Mouse (Mus musculus) bone marrow macrophage, adult 2 months (primary cell): ENCODE measurements at regions not wholly inside any gene's neighbourhood (a gene's known extent, or its start where the extent isn't known, plus 50 kb on each side); places are given as distances from the start of the nearest gene placed in this dataset.

Source experiments
- CTCF ChIP-seq: IDR thresholded peaks from 2 replicates; pipeline ENCODE4 v1.5.1; 2012; ENCODE audit warnings: low read depth, mild to moderate bottlenecking, low read length, moderate library complexity
- POLR2A ChIP-seq: IDR thresholded peaks from 2 replicates; pipeline ENCODE4 v1.6.1; 2012; ENCODE audit warnings: mild to moderate bottlenecking, low read depth, low read length, borderline replicate concordance

GRCm38 (mm10) chr10:126485129-126485528 is 416.0 kb downstream of the Atp23 start:
- TF ChIP-seq POLR2A (no peak), CTCF (no peak)
